Mouse (Mus musculus) mammary gland, adult 2 months (tissue): Measurements from ENCODE around the gene Zyg11a. TPM values are rescaled to one million over a fixed set of nuclear protein-coding genes. Genes with fewer than 3 reads are reported as not detected.

Source experiments
- polyA plus RNA-seq: library from polyadenylated mRNA; depleted of rRNA; stranded (reverse); fragments of >200 nt; gene quantifications from 2 replicates; pipeline ENCODE4 v1.2.3, GENCODE M21; 2012; ENCODE audit warnings: low replicate concordance; rRNA removed

Gene Zyg11a
- polyA plus RNA-seq, result 2.7 and 3.9 TPM in 2 replicates

GRCm38 (mm10) chr4:108217332-108218179, at the start of gene Zyg11a:
Zyg11a (minus strand) TSS chr4:108218048.

GRCm38 (mm10) chr4:108165152-108165895, 52.5 kb downstream of the Zyg11a start, which contains the start of gene Echdc2:
Echdc2 (plus strand) TSS chr4:108165437.

GRCm38 (mm10) chr4:108144880-108145279, 73.0 kb downstream of the Zyg11a start, which contains the start of gene Scp2:
Scp2 (minus strand) TSS chr4:108144998.

Other genes starting within 250 kb of the Zyg11a start
- 0.04 and 0.34 TPM in 2 replicates for gene Slc1a7, start 249.7 kb downstream of the Zyg11a start, polyA plus RNA-seq
- gene Podn, start 121.6 kb downstream of the Zyg11a start, polyA plus RNA-seq, result 45.5 and 51.3 TPM in 2 replicates
- 166 and 405 TPM in 2 replicates for gene Scp2, start 73.0 kb downstream of the Zyg11a start, polyA plus RNA-seq
- 70.9 and 78.7 TPM in 2 replicates for gene Echdc2, start 52.6 kb downstream of the Zyg11a start, polyA plus RNA-seq
- 7.9 and 13.7 TPM in 2 replicates for gene Zyg11b, start 83.0 kb upstream of the Zyg11a start, polyA plus RNA-seq
- 7.3 and 8.6 TPM in 2 replicates for gene Coa7, start 110.1 kb upstream of the Zyg11a start, polyA plus RNA-seq
- gene Shisal2a, start 165.3 kb upstream of the Zyg11a start, polyA plus RNA-seq, result not detected in 2 replicates
- gene Gpx7, start 188.9 kb upstream of the Zyg11a start, polyA plus RNA-seq, result 23.9 and 33.6 TPM in 2 replicates
- 43.5 and 52.0 TPM in 2 replicates for gene Tut4, start 241.4 kb upstream of the Zyg11a start, polyA plus RNA-seq